Mouse (Mus musculus): Measurements from ENCODE around the gene Ric1.
"Not testable (repeated sequence)": the region's sequence is repeated elsewhere in the genome, so short reads cannot be mapped to it uniquely, and the experiment has no call there.

Gene Ric1

DNA sequence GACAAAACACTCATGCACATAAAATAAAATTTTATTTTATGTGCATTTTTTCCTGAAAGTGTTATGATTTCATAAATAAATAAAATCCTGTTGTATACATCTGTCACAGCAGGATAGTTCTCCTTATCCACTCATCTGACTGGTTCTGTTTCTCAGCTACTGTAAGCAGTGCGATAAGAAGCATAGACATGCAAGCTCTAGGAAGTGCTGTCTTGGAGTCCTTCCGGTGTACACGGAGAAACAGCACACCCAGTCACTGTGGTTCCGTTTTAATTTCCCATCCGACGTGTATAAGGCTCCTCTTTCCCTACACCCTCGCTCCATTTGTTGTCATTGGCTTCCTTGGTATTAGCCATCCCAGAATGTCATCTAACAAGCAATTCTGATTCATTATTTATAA, 24.2 kb upstream of the Ric1 start:
- DNase-seq (ENCODE audit: low read depth, low spot score), result no peak

DNA sequence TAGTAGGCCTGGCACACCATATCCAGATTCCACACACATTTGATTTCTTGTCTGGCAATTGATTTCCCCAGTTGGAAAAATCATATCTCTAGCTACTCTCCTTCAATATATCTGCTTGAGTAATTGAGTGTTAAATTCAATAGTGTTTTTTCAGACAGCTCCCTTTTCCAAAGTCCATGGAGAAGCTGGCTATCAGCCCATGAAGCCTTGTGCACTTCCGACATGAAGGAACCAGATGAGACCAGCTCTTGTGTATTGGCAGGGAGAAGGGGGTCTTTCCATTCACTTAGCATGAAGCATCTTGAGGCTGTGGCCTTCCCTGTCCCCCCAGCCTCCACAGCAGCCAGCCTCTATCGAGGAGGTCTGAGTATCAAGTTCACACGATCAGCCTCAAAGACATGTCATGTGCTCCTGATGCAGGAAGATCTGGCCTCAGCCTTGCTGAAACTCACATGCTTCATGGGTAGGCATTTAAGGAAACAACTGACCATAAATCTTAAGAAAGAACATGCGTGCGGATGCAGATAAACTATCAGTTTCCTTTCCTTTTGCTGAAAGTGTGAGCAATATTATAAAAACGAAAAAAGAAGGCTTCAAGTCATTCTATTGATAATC, 23.1 kb upstream of the Ric1 start:
- DNase-seq (ENCODE audit: low read depth, low spot score), result no peak

DNA sequence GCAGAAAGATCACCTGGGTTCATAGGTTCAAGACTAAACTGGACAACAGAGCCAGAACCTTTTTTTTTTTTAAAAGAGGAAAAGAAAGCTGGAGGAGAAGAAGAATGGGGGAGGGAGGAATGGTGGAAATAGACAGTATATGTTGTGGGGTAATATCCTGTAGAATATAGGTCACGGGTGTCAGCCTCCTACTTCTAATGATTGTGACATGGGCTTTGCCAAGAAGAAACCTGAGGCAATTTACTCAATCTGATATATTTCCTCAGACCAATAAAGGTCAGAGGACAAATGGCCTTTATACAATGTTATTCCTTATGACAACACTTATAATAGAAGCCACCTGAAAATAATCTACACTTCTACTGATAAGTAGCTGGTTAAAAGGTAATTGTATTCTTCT, 21.7 kb upstream of the Ric1 start:
- no peak for DNase-seq (ENCODE audit: low read depth, low spot score)

DNA sequence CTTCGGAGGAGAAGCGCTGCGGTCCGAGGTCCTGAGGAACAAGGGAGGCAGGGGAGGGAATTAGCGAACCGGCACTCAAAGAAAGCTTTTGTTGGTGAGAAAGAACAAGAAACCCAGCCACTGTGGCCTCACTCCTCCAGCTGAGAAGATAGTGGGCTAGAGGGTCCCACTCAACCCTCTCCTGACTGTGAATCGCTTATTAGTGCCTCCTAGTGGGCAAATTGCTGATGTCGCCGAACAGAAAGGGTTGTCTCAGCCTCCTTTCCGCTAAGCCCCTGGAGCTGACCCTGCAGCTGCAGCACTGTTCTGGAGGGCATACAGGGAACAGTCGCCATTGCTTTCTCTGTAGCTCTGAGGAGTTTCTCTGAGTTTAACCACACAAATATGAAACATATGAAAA, 21.0 kb upstream of the Ric1 start:
- peak; percentile 17 for DNase-seq (ENCODE audit: low read depth, low spot score)

DNA sequence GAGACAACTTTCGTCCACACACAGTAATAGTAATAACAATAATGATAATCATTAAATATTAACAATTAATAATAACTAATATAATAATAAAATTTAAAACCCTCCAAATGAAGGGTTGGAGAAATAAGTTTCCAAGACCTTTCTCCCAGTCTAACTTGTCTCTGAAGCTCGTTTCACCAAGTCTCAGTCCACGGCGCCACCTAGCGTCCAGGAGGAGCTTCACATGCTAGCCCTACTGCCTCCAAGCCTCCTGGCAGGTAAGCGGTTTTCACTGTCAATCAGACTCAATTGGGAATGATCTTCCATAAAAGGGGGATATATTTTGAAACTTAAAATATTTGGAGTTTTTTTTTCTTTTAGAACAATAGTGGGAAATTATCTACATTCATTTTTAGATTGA, 20.6 kb upstream of the Ric1 start:
- peak; percentile 64 for DNase-seq (ENCODE audit: low read depth, low spot score)

GRCm38 (mm10) chr19:29504131-29504530, 18.0 kb upstream of the Ric1 start:
- DNase-seq (ENCODE audit: low read depth, low spot score), result no peak

DNA sequence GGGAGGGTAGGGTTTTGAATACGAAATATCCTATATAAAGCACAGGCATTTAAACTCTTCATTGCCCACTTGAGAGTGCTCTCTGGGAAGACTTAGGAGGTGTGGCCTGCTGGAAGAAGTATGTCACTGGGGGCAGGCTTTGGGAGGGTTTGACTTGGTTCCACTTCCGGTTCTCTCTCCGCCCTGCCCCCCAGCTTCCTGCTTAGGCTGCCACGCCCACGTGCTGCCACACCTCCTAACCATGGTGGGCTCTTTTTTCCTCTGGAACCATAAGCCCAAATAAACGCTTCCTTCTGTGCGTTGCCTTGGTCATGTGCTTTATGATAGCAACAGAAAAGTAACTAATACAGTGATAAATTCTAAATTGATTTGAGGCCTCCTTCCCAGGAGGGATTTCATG, 16.5 kb upstream of the Ric1 start:
- no peak for DNase-seq (ENCODE audit: low read depth, low spot score)

GRCm38 (mm10) chr19:29508208-29508607, 13.9 kb upstream of the Ric1 start:
- no peak for DNase-seq (ENCODE audit: low read depth, low spot score)

DNA sequence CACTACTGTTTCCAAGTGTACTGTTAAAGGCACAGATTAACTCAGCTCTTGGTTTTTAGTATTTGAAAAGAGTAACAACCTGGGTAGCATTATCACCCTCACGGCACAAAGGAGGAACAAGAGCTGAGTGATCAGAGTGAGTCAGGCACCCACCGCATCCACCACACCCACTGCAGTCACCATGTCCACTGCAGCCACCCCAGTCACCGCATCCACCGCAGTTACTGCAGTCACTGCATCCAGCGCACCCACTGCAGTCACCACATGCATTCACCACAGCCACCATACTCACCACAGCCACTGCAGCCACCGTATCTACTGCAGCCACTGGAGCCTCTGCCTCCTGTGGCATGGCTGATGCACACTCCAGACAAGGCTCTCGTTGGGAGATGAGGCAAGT, 12.2 kb upstream of the Ric1 start:
- no peak for DNase-seq (ENCODE audit: low read depth, low spot score)

- DNase-seq (ENCODE audit: low read depth, low spot score), result no peak
Measured at GRCm38 (mm10) chr19:29511826-29512225, 10.3 kb upstream of the Ric1 start.

DNA sequence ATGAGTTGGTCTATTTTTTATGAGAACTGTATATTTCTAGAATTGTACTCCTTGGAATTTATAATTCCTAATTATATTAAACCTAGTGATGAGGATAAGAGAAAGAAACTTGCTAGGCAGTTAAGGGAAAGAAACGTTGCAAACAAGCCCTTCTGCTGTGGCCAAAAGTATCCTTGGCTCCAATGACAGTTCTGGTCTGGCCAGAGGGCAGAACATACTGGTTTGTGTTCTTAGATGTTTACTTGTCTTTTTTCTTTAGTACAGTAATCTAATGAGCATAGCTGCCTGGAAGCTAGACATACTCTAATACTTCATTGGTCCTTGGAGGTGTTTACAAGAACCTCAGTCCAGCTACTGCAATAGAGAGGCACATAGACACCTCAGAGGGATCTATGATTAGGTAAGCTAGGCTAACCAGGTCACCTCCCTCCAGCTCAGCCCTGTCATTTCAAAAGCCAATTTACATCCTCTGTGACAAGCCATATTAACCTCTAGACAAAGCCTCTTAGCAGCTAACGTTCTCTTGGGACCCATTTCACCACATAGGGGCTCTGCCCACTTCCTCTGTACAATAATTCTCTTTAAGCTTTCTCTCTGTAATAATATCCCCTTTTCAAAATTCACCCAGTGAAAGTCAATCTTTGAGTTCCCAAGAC, 8.8 kb upstream of the Ric1 start:
- no peak for DNase-seq (ENCODE audit: low read depth, low spot score)

DNA sequence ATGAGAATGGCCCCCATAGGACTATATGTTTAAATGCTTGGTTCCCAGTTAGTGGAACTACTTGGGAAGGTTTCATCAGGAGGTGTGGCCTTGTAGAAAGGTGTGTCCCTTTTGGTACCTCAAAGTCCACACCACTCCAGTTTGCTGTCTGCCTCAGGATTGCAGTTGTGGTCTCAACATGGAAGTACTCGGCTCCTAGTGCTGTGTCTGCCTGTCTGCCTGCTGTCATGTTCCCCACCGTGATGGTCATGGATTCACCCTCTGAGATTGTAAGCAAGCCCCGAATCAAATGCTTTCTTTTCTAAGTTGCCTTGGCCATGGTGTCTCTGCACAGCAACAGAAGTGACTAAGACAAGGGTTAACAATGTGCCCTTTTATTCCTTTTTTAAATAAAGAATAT, 8.0 kb upstream of the Ric1 start:
- no peak for DNase-seq (ENCODE audit: low read depth, low spot score)

DNA sequence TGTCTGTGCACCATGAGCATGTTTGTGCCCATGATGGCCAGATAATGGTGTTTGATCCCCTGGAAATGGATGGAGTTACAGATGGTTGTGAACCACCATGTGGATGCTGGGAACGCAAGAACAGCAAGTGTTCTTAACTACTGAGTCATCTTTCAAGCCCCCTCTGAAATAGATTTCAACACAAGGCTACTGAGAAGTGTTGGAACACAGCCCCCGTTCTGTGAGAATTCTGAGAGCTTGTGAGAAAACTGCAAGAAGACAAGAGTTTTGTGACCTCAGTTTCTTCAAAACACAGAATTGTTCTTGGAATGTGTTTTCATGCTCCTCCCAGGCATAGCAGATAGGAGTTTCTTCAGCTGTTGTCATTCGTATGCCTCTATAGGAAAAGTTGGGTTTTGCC, 6.7 kb upstream of the Ric1 start:
- no peak for DNase-seq (ENCODE audit: low read depth, low spot score)

GRCm38 (mm10) chr19:29515991-29516390, 6.1 kb upstream of the Ric1 start:
- no peak for DNase-seq (ENCODE audit: low read depth, low spot score)

DNA sequence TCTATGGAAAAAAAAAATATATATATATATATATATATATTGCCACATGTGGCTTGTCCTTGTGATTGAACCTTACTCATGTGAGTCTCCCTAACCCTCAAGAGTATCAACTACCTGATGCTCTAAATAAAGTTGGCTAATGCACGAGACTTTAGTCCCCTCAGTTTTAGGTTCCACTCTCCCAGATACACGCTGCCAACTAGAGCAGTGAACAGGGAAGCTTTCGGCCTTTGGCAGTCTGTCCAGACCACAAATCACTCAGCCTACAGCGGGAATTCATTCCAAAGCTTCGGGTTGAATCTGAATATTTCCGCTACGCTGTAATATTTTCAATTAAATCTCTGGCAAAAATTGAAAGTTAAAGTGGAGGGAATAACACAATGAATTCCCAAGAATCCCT, 3.7 kb upstream of the Ric1 start:
- DNase-seq (ENCODE audit: low read depth, low spot score), result no peak

- DNase-seq (ENCODE audit: low read depth, low spot score), result no peak
Measured at GRCm38 (mm10) chr19:29518922-29519321, 3.2 kb upstream of the Ric1 start.

GRCm38 (mm10) chr19:29520996-29521560, 1.0 kb upstream of the Ric1 start:
- no peak for DNase-seq (ENCODE audit: low read depth, low spot score)

GRCm38 (mm10) chr19:29522445-29523229, 555 bp downstream of the Ric1 start:
- DNase-seq (ENCODE audit: low read depth, low spot score), result peak; percentile 20

GRCm38 (mm10) chr19:29523230-29523582, 1.1 kb downstream of the Ric1 start:
- peak; percentile 47 for DNase-seq (ENCODE audit: low read depth, low spot score)

GRCm38 (mm10) chr19:29523701-29524100, 1.6 kb downstream of the Ric1 start:
- DNase-seq (ENCODE audit: low read depth, low spot score), result no peak

- no peak for DNase-seq (ENCODE audit: low read depth, low spot score)
Measured at GRCm38 (mm10) chr19:29524614-29525013, 2.5 kb downstream of the Ric1 start.

DNA sequence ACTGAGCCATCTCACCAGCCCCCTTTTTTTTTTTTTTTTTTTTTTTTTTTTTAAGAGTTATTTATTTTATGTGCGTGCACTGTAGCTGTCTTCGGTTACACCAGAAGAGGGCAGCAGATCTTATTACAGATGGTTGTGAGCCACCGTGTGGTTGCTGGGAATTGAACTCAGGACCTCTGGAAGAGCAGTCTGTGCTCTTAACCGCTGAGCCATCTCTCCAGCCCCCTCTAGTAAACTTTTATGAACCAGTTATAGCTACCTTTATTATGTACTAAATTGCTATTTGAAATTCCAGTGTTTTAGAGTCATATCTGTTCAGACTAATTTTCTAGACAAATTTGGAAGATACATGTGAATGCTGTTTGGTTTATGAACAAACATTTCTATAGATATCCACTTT, 3.5 kb downstream of the Ric1 start:
- not testable (repeated sequence) for DNase-seq (ENCODE audit: low read depth, low spot score)

DNA sequence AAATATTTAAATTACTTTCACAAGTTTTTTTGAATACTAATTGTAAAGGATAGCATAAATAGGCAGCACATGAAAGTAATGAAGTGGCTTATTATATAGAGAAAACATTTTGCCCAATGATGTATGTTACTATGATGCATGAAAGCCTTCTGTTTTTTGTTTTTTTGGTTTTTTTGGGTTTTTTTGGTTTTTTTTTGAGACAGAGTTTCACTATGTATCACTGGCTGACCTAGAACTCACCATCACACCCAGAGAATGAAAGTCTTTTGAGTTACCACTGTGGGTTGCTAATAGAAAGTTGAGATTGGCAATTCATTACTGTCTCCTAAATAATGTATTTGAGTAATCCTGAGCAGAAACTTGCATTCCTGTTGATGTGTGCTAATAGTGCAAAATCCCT, 4.8 kb downstream of the Ric1 start:
- no peak for DNase-seq (ENCODE audit: low read depth, low spot score)

All from embryo, embryonic 11.5 days (tissue).